Mouse (Mus musculus) lung, postnatal 36 days (tissue): ENCODE results near the gene Klkb1.
"Not testable (repeated sequence)": the region's sequence is repeated elsewhere in the genome, so short reads cannot be mapped to it uniquely, and the experiment has no call there.

ENCODE experiments used
- DNase-seq: peaks from one replicate; pipeline ENCODE4 v3.0.0; 2022; ENCODE audit warnings: mixed read lengths

Gene Klkb1

GRCm38 (mm10) chr8:45294687-45295086 is at the start of gene Klkb1:
Gene Klkb1 (minus strand): TSS chr8:45294859.
- DNase-seq: no peak

DNA sequence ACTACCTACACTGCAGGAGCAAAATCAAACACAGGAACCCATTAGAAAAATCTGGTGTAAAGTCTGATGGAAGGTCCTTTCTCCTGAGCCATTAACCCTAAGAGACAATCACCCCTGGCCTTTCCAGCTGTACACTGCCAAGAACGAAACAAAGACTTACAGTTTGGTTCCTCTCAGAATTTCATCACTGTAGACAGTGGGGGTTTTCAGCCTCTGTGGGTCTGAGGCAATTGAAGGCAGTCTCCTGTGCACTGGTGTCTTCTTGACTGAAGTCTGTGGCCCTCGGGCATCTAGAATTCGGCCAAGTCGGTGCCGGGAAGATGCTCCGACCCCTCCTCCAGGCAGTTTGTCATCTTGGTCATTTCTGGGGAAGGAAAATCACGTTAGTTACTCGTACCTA is 49.6 kb upstream of the Klkb1 start:
- no peak for DNase-seq

- DNase-seq: no peak
Observed at GRCm38 (mm10) chr8:45341630-45342628, 47.3 kb upstream of the Klkb1 start.

DNA sequence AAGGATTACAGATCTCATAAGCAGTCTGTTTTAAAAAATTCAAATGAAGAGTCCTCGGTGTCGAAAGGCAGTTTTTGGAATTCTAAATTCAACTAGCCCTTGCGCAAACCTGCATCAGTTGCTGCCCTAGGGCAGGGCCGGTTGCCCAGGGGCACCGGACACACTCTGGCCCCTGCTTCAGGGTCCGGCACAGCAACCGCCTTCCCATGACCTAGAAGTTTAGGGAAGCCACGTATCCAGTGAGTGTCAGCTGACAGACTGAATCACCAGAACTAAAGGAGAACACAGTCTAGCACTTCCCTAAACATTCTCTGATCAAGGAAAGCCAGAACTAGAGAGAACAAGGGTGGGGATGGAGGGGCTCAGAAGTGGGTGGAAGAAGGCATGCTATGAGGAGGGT is 38.8 kb upstream of the Klkb1 start:
- peak; percentile 57 for DNase-seq

DNA sequence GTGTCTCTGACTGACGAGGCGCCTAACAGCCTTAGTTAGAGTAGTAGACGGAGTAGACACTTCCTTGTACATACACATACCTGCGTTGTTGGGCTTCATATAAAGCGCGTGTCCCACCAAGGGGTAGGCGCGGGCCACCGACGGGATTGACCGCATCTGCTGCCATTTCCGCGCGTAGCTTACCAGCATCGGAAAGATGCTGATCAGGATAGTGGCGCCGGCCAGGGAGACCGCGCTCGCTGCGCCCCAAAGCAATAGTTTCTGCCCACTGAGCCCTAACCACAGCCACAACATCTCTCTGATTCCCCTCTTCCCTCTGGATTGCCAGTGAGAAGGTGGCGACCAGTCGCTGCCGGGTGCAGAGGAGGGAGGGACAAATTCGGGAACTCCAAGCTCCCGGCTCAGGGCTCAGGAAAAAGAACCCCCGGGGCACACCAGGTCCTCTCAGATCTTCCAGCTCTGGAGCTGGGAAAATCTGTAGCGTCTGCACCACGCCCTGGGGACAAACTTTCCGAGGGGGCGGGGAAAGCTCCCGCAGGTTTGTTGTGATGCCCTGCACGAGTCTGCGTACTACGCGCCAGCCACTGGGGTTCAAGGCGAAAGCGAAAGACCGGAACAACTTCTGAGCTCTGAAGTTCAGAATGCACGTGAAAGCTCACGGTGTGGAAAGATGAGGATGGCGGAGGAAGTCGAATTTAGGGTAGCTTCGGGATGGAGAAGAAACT is 38.2 kb upstream of the Klkb1 start, which contains the start of gene Cyp4v3:
Gene Cyp4v3, minus strand, starts transcription at position 532 of the 725 bp plus-strand sequence.
- DNase-seq: peak; percentile 90

DNA sequence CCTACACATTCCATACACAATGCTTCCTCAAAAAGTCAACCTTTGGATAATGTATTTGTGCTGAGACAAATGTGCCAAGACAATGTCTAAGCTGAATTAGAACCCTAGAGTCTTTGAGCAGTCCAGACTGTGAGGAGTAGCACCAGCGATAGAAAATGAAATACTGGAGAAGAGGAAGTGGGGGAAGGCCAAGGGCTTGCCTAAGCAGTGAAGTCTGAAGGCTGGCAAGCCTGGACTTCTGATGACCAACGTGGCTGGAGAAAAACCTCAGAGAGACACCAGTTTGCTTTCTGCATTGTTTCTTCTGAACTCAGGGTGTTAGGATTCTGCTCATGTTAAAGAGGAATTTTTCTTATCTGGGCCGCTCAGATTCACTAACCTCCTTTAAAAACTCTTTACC is 36.2 kb upstream of the Klkb1 start:
- peak; percentile 42 for DNase-seq

DNA sequence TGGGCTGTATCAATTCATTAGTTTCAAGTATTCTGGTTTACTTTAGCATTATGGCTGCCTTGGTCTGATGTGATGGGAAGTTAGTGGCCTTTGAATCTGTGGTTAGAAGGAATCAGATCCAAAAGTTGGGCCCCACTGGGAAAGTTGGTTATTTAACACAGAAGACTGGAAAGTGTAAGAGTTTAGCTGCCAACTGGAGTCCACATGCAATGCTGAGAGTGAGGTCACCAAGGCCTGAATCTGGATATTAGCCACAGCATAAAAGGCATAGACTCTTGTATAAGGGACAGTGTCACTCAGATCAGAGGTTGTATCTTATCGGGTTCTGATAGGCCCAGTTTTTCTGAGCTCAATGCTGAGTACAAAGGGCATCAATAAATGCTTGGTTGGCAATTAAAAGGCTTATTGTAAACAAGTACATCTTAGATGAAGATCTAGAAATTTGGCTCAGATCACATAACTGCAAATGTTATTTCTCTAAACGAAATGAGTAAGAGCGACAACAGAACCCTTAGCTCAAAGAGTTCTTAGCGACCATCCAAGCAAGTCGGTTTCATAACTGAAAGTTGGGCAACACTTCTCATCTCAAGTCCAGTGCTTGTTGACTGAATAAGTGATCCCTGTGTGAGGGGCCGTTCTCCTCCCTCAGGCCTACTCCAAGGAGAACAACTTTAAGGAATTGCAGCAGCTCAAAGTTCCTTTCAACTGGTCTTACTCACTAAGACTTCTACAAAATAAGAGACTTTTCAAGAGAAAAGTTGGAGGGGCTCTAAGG is 34.7 kb upstream of the Klkb1 start:
- peak; percentile 75 for DNase-seq

GRCm38 (mm10) chr8:45327076-45327475 is 32.4 kb upstream of the Klkb1 start:
- not testable (repeated sequence) for DNase-seq

DNA sequence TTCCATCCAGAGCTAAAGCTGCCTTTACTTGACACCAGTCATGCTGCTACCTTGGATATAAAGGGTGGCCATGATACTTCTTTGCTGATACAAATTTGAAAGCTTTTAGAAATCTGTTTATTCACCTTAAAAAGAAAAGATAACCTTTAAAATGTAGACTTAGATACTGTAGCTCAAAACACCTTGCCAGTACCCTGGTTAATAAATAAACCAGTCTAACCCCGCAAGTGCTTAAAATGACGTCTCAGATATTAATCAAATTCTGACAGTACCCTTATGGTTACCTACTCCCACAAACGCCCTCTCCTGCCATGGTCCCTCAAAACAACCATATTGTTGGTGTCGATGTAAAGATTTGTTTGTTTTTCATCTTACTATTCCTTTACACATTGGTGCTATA is 29.5 kb upstream of the Klkb1 start:
- DNase-seq: no peak

GRCm38 (mm10) chr8:45321365-45321764 is 26.7 kb upstream of the Klkb1 start:
- no peak for DNase-seq

DNA sequence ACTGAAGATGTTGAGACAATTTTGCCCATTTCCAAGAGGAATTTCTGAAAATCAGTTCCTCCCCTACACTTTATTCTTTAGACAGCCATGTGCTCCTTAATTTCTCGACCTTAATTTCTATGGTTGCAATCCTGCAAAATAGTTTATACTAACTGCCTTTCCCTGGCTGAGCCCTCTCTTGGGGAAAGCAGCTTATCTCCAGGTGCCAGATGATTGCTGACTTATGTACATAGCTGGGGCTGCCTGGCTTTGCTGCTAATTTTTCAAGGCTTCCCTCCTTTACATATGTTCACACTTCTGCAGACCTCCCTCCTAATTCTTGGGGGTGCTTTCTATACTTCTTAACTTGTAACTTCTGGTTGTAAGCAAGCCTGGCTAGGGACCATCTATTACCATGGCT is 26.3 kb upstream of the Klkb1 start:
- DNase-seq: no peak

- no peak for DNase-seq
Observed at GRCm38 (mm10) chr8:45310967-45311366, 16.3 kb upstream of the Klkb1 start.

DNA sequence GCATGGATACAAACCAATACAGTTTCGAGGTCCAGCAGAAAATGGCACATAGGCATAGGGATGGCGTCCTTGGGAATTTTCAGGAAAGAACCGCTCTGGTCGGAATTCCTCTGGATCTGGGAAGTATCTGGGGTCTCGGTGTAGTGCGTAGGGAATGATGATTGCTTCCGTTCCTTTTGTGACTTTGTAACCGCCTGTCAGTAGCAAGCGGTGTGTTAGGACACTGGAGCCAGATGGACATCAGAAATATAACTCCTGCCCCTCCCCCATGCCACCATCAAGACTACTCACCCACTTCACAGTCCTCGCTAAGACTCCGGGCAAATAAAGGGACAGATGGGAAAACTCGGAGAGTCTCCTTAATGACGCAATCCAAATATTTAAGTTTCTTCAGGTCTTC is 13.7 kb upstream of the Klkb1 start, which contains the start of gene Gm45753:
Gene Gm45753, minus strand, starts transcription at position 101 of the 400 bp plus-strand sequence.
- no peak for DNase-seq

DNA sequence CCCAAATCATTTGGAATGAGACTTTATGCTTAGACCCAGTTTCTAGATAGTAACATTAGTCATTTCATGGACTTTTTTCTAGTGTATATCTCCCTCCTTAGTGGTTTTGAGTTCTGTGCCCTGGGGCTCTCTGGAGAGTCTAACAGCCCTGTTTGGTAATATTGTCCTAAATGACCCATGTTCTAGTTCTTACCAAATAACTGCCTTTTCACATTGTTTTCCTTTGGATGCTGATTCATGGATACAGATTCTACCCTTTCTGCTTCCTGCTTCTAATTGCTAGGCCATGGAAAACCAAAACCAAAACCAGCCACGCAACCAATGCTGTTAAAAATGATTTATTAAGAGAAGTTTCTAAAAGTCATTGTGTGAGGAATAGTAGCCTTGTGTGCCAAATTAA is 10.8 kb upstream of the Klkb1 start:
- no peak for DNase-seq

GRCm38 (mm10) chr8:45304354-45304753 is 9.7 kb upstream of the Klkb1 start:
- no peak for DNase-seq

DNA sequence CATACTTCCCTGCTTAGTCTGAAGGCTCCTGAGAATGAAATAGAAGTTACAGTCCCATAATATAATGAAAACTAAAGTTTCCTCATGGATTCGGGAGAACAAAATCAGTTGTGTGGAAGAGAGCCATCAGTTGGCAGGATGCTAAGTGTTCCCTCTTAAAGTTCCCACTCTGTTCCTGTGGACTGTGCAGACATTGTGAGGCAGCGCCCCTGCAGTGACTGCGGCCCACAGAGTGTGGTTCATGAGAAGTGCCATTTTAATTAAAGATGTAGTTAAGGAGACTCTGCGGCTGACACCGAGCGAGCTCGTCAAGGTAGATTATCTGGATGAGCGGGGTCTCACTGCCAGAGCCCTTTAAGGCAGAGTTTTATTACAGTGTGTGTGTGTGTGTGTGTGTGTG is 7.7 kb upstream of the Klkb1 start:
- no peak for DNase-seq

DNA sequence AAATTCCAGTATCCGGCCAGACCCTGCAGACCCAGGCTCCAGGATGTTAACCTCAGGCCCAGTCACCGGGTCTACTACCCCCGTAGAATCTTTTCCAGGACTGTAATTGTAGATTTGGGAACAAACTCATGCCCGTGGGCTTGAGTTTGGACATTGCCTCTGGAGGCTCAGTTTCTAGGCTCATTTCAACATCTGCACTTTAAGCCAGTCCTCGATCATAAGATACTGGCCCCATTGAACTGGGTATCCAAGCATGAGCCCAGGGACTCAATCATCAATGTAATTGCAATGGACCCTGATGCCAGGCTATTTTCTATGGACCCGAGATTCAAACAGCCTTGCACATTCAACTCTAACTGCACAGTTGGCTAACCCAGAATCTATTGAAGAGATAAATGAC is 617 bp upstream of the Klkb1 start:
- DNase-seq: no peak

DNA sequence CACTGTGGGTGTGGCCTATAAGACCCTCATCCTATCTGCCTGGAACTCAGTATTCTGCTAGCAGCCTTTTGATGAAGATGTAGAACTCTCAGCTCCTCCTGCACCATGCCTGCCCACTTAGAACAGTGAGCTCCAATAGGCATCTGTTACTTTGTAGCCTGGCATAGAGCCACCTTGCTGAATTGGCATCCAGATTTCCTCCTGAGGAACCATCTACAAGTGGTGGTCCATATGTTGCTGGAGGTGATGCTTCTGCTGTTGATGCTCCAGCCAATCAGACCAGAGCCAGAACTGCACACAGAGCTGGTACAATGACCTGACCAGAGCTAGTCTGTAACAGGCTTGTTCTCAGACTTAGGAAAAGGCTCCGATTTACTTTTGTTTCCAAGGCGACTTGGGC is 2.9 kb downstream of the Klkb1 start:
- no peak for DNase-seq

DNA sequence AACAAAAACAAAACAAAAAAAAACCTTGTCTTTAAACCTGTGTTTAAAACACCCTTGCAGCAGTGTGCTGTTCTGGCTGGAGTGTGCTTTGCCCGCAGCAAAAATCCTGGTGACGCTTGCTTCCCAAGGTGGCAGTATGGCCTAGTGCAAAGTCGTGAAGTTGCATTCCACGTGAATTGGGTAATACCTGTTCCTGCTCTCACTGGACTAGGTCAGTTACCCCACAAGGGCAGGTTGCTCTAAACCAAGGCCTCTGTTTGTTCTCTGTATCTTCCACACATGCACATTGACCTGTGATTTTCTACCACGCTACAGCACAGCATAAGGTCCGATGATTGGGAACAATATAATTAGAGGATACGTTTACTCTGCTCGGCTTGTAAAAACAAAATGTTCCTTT is 13.0 kb downstream of the Klkb1 start:
- peak; percentile 50 for DNase-seq

DNA sequence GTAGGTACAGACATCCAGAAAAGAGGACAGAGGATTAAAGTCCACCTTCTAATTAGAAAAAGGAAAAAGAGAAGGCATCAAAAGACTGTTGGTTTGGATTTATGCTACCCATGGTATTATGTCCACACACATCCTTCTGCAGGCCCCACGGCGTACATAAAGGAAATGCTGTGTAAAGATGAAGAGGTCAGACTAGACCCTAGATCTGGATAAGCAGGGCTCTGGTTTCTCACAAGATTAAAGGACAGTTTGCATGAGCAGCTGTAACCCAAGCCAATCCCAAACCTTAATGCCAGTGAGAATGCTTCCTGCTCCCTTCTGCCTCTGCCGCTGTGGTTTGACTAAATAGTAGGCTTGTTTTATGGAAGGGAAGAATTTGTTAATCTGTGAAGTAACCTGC is 17.2 kb downstream of the Klkb1 start:
- DNase-seq: no peak

DNA sequence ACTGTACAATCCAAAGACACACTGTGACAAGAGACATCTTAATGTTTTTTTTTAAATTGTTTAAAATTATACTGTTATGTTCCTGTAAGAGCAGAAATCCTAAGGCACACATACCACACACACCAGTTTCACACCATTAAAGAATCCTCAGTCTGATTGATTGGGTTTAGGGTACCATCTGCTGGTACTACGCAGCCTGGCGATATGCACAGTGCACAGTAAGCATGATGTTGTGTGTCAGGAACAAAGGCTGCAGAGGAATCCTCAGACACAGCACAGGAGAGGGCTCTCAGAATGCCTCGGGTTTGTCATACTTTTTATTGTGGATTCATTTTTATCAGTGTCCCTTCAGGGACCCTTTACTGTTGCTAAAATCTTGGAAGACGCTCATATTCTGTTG is 20.3 kb downstream of the Klkb1 start:
- no peak for DNase-seq

DNA sequence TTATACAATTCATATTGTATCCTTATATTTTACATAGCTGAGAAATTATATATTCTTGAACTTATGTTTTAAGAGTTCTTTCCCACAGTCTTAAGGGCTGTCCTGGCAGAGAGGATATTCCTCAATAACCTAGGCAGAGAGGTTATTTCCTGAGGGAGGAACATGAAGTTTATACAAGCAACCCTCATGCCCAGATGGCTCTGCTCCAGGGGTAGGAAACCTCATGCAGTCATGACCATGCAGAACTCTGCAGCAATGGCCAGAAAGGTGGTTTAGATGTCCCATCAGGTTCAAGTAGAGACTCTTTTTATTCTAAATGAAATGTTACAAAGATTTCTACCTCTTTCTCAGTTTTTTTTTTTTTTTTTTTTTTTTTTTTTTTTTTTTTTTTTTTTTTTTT is 25.6 kb downstream of the Klkb1 start:
- peak; percentile 52 for DNase-seq

DNA sequence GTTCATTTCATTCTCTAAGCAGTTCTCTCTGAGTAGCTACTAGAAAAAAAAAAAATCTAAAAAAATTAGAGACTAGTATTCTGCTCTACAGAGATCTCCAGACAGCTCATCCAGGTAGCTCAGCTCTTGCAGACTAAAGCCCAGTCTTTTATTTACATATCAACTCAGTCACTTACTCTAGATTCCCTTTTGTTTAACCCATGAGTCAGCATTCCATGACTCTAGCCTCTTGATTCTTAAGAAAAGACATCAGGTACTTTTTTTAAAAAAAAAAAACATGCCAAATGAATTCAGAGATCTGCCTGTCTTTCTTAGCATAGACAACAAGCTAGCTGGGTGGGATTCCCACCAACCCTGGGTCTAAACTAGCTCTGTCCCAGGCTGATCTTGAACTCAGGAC is 26.2 kb downstream of the Klkb1 start:
- no peak for DNase-seq
